Mouse (Mus musculus): ENCODE measurements at regions not wholly inside any gene's neighbourhood (a gene's known extent, or its start where the extent isn't known, plus 50 kb on each side); places are given as distances from the start of the nearest gene placed in this dataset.
"Not testable (repeated sequence)": the region's sequence is repeated elsewhere in the genome, so short reads cannot be mapped to it uniquely, and the experiment has no call there.

- peak; percentile 36 for ATAC-seq (replicated peaks; ENCODE audit: poor library complexity, severe bottlenecking)
These were observed 60.1 kb downstream of the Dynlt1b start for GRCm38 (mm10) chr17:6489926-6490564.

- ATAC-seq (replicated peaks; ENCODE audit: poor library complexity, severe bottlenecking): peak; percentile 64
These were observed 60.6 kb downstream of the Dynlt1b start for GRCm38 (mm10) chr17:6490565-6490935.

GRCm38 (mm10) chr17:6492501-6492900 lies 62.6 kb downstream of the Dynlt1b start:
- peak; percentile 67 for ATAC-seq (replicated peaks; ENCODE audit: poor library complexity, severe bottlenecking)

GRCm38 (mm10) chr17:6492950-6493349 lies 63.0 kb downstream of the Dynlt1b start:
- not testable (repeated sequence) for ATAC-seq (replicated peaks; ENCODE audit: poor library complexity, severe bottlenecking)

GRCm38 (mm10) chr17:6496491-6496890 lies 66.6 kb downstream of the Dynlt1b start:
- not testable (repeated sequence) for ATAC-seq (replicated peaks; ENCODE audit: poor library complexity, severe bottlenecking)

GRCm38 (mm10) chr17:6502676-6503075 lies 72.8 kb downstream of the Dynlt1b start:
- not testable (repeated sequence) for ATAC-seq (replicated peaks; ENCODE audit: poor library complexity, severe bottlenecking)

- not testable (repeated sequence) for ATAC-seq (replicated peaks; ENCODE audit: poor library complexity, severe bottlenecking)
These were observed 76.0 kb downstream of the Dynlt1b start for GRCm38 (mm10) chr17:6505896-6506295.

GRCm38 (mm10) chr17:6515128-6515527 lies 85.2 kb downstream of the Dynlt1b start:
- ATAC-seq (replicated peaks; ENCODE audit: poor library complexity, severe bottlenecking): not testable (repeated sequence)

- not testable (repeated sequence) for ATAC-seq (replicated peaks; ENCODE audit: poor library complexity, severe bottlenecking)
These were observed 82.4 kb upstream of the Dynlt1c start for GRCm38 (mm10) chr17:6519107-6519506.

- ATAC-seq (replicated peaks; ENCODE audit: poor library complexity, severe bottlenecking): not testable (repeated sequence)
These were observed 81.5 kb upstream of the Dynlt1c start for GRCm38 (mm10) chr17:6520001-6520400.

GRCm38 (mm10) chr17:6520751-6521150 lies 80.7 kb upstream of the Dynlt1c start:
- not testable (repeated sequence) for ATAC-seq (replicated peaks; ENCODE audit: poor library complexity, severe bottlenecking)

GRCm38 (mm10) chr17:6522185-6522584 lies 79.3 kb upstream of the Dynlt1c start:
- ATAC-seq (replicated peaks; ENCODE audit: poor library complexity, severe bottlenecking): not testable (repeated sequence)

- not testable (repeated sequence) for ATAC-seq (replicated peaks; ENCODE audit: poor library complexity, severe bottlenecking)
These were observed 62.7 kb upstream of the Dynlt1c start for GRCm38 (mm10) chr17:6538723-6539122.

- not testable (repeated sequence) for ATAC-seq (replicated peaks; ENCODE audit: poor library complexity, severe bottlenecking)
These were observed 54.3 kb upstream of the Dynlt1c start for GRCm38 (mm10) chr17:6547064-6547760.

GRCm38 (mm10) chr17:6547937-6548336 lies 53.5 kb upstream of the Dynlt1c start:
- not testable (repeated sequence) for ATAC-seq (replicated peaks; ENCODE audit: poor library complexity, severe bottlenecking)
